In the genomic region with DNA sequence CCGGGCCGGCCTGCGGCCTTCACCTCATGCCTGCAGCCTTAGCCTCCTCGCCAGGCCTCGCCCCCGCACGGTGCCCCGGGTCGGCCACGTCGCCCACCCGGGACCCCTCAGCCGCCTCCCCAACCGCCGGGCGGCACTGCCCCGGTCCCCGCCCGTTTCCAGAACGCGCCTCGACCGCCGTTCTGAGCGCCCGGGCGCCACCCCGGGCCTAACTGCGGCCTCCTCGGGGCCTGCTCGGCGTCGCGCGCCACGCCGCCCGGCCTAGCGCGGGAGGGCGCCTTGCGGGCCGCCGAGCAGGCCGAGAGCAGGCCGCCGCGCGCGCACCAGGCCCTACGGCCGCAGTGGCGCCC, we compare ENCODE assay signal across 8 mouse cellular contexts. TPM values are rescaled to one million over a fixed set of nuclear protein-coding genes. Genes with fewer than 3 reads are reported as not detected.
DNase-seq lines count a peak whose midpoint lies in the region; ATAC-seq and TF ChIP-seq lines count a peak whose summit lies in the region.

No protein-coding gene starts in this region.

- H3K4me1 ChIP-seq in cerebellum, adult 2 months (ENCODE audit: control insufficient read depth, insufficient read depth, low read length), result no peaks in the 10 kb centered on the region
- H3K4me1 ChIP-seq in neural tube, embryonic 13.5 days (replicated peaks), result peaks cover 14% of the 10 kb centered on the region

- H3K4me2 ChIP-seq in neural tube, embryonic 13.5 days, result peak overlapping the region; percentile 73

- no peak for TF ChIP-seq POLR2A in cerebellum, adult 2 months (IDR thresholded peaks at IDR 0.05; ENCODE audit: borderline replicate concordance, insufficient read depth, low read length)

- H3K9ac ChIP-seq in neural tube, embryonic 13.5 days, result peak overlapping the region; percentile 93

- WGBS in cerebellum, adult 2 months, result 29% methylated on average over 48 of the region's 53 CpGs
- WGBS in neural tube, embryonic 13.5 days, result 2% methylated on average over 40 of the region's 53 CpGs

- H3K27me3 ChIP-seq in cerebellum, adult 2 months (ENCODE audit: control insufficient read depth, insufficient read depth, low read length), result no peaks in the 10 kb centered on the region
- H3K27me3 ChIP-seq in neural tube, embryonic 13.5 days, result peaks cover 70% of the 10 kb centered on the region

- TF ChIP-seq CTCF in cerebellum, adult 2 months (IDR thresholded peaks at IDR 0.05; ENCODE audit: borderline replicate concordance, insufficient read depth, low read depth, low read length), result no peak

- no peaks in the 10 kb centered on the region for H3K9me3 ChIP-seq in neural tube, embryonic 13.5 days

- H3K36me3 ChIP-seq in neural tube, embryonic 13.5 days, result no peaks in the 10 kb centered on the region

- no peak for ATAC-seq in monocyte, adult 5-6 weeks (replicated peaks; ENCODE audit: insufficient number of reproducible peaks, low FRiP score, low TSS enrichment, poor library complexity, severe bottlenecking)
- peak; percentile 13 for ATAC-seq in inflammation-experienced regulatory T-cells, adult 6 months
- ATAC-seq in neural tube, embryonic 13.5 days (ENCODE audit: low read depth), result peak; percentile 74

- H3K27ac ChIP-seq in cerebellum, adult 2 months (ENCODE audit: insufficient read depth, low read length), result peak overlapping the region; percentile 96
- peak overlapping the region; percentile 99 for H3K27ac ChIP-seq in neural tube, embryonic 13.5 days (replicated peaks)

- no peak for DNase-seq in cerebellum, adult 2 months
- DNase-seq in cerebellum, postnatal 10 days, result no peak
- DNase-seq in monocyte, adult 2 months (ENCODE audit: low read depth in 1 of 2, low spot score in 2 of 2), result peak; percentile 7 to 47
- no peak for DNase-seq in thymus, adult 18-20 months
- DNase-seq in spleen, adult 18-20 months, result no peak

- H3K4me3 ChIP-seq in cerebellum, adult 2 months (replicated peaks; ENCODE audit: insufficient read depth, low read depth, low read length), result peak overlapping the region; percentile 61
- H3K4me3 ChIP-seq in neural tube, embryonic 13.5 days, result peak overlapping the region; percentile 58

RNA-seq across cellular contexts. Expression of gene Zfx, which starts 0.8 kb away (rescaled TPM):
- polyA plus RNA-seq in cerebellum, adult 2 months (2012; rRNA removed), result 12.4 and 14.5 TPM in 2 replicates
- total RNA-seq in monocyte, adult 5-6 weeks (2017), result 43.6 to 50.7 TPM (median 46.5 TPM) in 3 replicates
- polyA plus RNA-seq in inflammation-experienced regulatory T-cells, adult 6 months (2017; shearing (Covaris generic)), result 10 to 100 TPM; 28.7 to 48.4 (median 41.8) TPM
- polyA plus RNA-seq in neural tube, embryonic 13.5 days (2015; fragmentation: Nextera tagmentation; extraction: Ambion mirVana), result 20.0 and 25.6 TPM in 2 replicates

Comparison
In these comparisons a context has a peak if more than half of its experiments do, and no peak if none do; other contexts are left out.
1. DNase-seq: peak in monocyte, adult 2 months (2 of 2); none in cerebellum, adult 2 months (0 of 2), cerebellum, postnatal 10 days (0 of 2), thymus, adult 18-20 months (0 of 2) and spleen, adult 18-20 months (0 of 2).